Mouse (Mus musculus): ENCODE measurements at regions not wholly inside any gene's neighbourhood (a gene's known extent, or its start where the extent isn't known, plus 50 kb on each side); places are given as distances from the start of the nearest gene placed in this dataset.

- TF ChIP-seq ZMIZ1 (IDR thresholded peaks at IDR 0.05; ENCODE audit: low read depth, low read length): no peak
- TF ChIP-seq CTCF (IDR thresholded peaks at IDR 0.05 in 2 of 3, conservative IDR thresholded peaks at IDR 0.05 in 1 of 3; ENCODE audit: control insufficient read depth in 1 of 3, insufficient read depth in 1 of 3, low read depth in 2 of 3, low read length in 3 of 3, poor library complexity in 1 of 3, severe bottlenecking in 1 of 3): no peak
- no peak for TF ChIP-seq ZNF384 (IDR thresholded peaks at IDR 0.05; ENCODE audit: low read depth, low read length)
- no peak for TF ChIP-seq CHD2 (IDR thresholded peaks at IDR 0.05; ENCODE audit: low read length)
Observed at GRCm38 (mm10) chr8:12100145-12100544, 178.5 kb upstream of the A230072I06Rik start.

Data from MEL (cell line).